Mouse (Mus musculus) embryonic fibroblast, embryonic 13.5 days (primary cell): ENCODE data around the gene Prr36.

Experiments used
- CTCF ChIP-seq: IDR thresholded peaks from 2 replicates; pipeline ENCODE4 v1.5.1; 2011; ENCODE audit warnings: mild to moderate bottlenecking, control low read depth, low read length, moderate library complexity, borderline replicate concordance; ENCODE audit not compliant: insufficient read depth
- POLR2A ChIP-seq: IDR thresholded peaks from 2 replicates; pipeline ENCODE4 v1.6.1; 2011; ENCODE audit warnings: low read depth, mild to moderate bottlenecking, control low read depth, low read length, moderate library complexity

- no peak for TF ChIP-seq POLR2A
- TF ChIP-seq CTCF = no peak
These were observed 12.5 kb upstream of the Prr36 start for GRCm38 (mm10) chr8:4229784-4230183.
